Mouse (Mus musculus) spleen, adult 18-20 months (tissue): ENCODE data around the gene Pcyt1a.

Experiments used
- DNase-seq, 2 experiments: peaks; one replicate each; pipeline ENCODE4 v3.0.0; 2022; ENCODE audit warnings: mixed read lengths in 2 of 2

Pcyt1a gene

GRCm38 (mm10) chr16:32511827-32512490 lies 81.2 kb downstream of the Pcyt1a start:
- no peak for DNase-seq

- no peak for DNase-seq
Measured at GRCm38 (mm10) chr16:32512921-32513320, 82.2 kb downstream of the Pcyt1a start.

GRCm38 (mm10) chr16:32513401-32513800 lies 82.7 kb downstream of the Pcyt1a start:
- no peak for DNase-seq

GRCm38 (mm10) chr16:32513948-32514347 lies 83.2 kb downstream of the Pcyt1a start:
- no peak for DNase-seq

- DNase-seq, result no peak
Measured at GRCm38 (mm10) chr16:32516006-32516962, 85.6 kb downstream of the Pcyt1a start.

GRCm38 (mm10) chr16:32517785-32518481 lies 87.2 kb downstream of the Pcyt1a start:
- DNase-seq, result no peak

- DNase-seq, result peak in 1 of 2 experiments; percentile 15
Measured at GRCm38 (mm10) chr16:32519656-32520371, 89.1 kb downstream of the Pcyt1a start.

- DNase-seq, result peak; percentile 47 to 52
Measured at GRCm38 (mm10) chr16:32520372-32520748, 89.6 kb downstream of the Pcyt1a start.

- DNase-seq, result no peak
Measured at GRCm38 (mm10) chr16:32522578-32523194, 92.0 kb downstream of the Pcyt1a start.

- no peak for DNase-seq
Measured at GRCm38 (mm10) chr16:32523462-32524243, 92.9 kb downstream of the Pcyt1a start.

GRCm38 (mm10) chr16:32524244-32524615 lies 93.5 kb downstream of the Pcyt1a start:
- no peak for DNase-seq
